Mouse (Mus musculus) heart, postnatal 0 days (tissue): ENCODE measurements around the gene Abhd2.

Experiments used
- CTCF ChIP-seq: IDR thresholded peaks from 2 replicates; pipeline ENCODE4 v1.5.1; 2016; ENCODE audit warnings: antibody characterized with exemption, control low read depth, low read depth
- EP300 ChIP-seq: IDR thresholded peaks from 2 replicates; pipeline ENCODE4 v1.6.1; 2016; ENCODE audit warnings: antibody characterized with exemption, low read depth

DNA sequence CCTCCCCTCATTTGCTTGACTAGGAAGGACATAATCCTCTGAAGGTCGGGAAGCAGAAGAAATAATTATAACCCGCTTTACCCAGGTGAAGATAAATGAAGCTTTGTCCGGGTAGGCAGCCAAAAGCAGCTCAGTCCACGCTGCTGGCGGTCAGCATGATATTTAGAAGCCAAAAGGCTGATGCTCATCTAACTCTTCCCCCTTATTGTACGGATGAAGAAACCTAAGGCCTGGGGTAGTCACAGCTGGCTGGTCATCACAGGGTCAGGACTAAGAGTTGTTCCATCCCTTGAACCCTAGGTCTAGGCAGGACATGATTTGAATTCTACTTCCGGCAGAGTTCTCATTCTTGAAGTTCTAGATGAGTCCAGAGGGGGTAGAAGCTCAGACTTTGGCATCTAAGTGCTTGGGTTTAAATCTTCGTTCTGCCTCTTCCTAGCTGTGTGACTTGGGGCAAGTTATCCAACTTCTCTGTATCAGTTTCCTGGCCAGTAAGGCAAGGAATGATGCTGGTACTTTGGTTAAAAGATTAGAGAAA lies 1.5 kb downstream of the Abhd2 start:
- TF ChIP-seq EP300 (no peak), CTCF (no peak)
